Mouse (Mus musculus) large intestine, adult 2 months (tissue): Measurements from ENCODE around the gene Tmem201. TPM values are rescaled to one million over a fixed set of nuclear protein-coding genes. Genes with fewer than 3 reads are reported as not detected.

ENCODE experiments used
- DNase-seq: peaks from one replicate; pipeline ENCODE4 v3.0.0-alpha.2; 2012; ENCODE audit warnings: low read depth, low spot score
- WGBS: fragments of 180-500 bp; shearing (Covaris S2); methylation state at CpG from one replicate; pipeline ENCODE4 v1.1.7; 2018; 5-methylcytosine and 5-hydroxymethylcytosine counted together
- polyA plus RNA-seq: library from polyadenylated mRNA; depleted of rRNA; stranded (reverse); fragments of >200 nt; gene quantifications from 2 replicates; pipeline ENCODE4 v1.2.3, GENCODE M21; 2012; rRNA removed

Tmem201 gene
- polyA plus RNA-seq, 1 experiment, result 15.3 TPM

GRCm38 (mm10) chr4:149691368-149691767 is 46.5 kb downstream of the Tmem201 start:
- no peak for DNase-seq
- 84% methylated on average over 8 of the region's 8 CpGs for WGBS

GRCm38 (mm10) chr4:149690828-149691280 is 47.0 kb downstream of the Tmem201 start:
- 86% methylated on average over 8 of the region's 8 CpGs for WGBS
- no peak for DNase-seq

GRCm38 (mm10) chr4:149689822-149690700 is 47.8 kb downstream of the Tmem201 start:
- WGBS, result 68% methylated on average over 12 of the region's 12 CpGs
- DNase-seq, result no peak

GRCm38 (mm10) chr4:149688861-149689260 is 49.0 kb downstream of the Tmem201 start:
- WGBS, result 81% methylated on average over 14 of the region's 14 CpGs

GRCm38 (mm10) chr4:149684841-149685623 is 52.8 kb downstream of the Tmem201 start:
- DNase-seq, result no peak
- WGBS, result 72% methylated on average over 11 of the region's 11 CpGs

More at GRCm38 (mm10) chr4:149688861-149689260, 49.0 kb downstream of the Tmem201 start:
- DNase-seq, result no peak

GRCm38 (mm10) chr4:149683875-149684274 is 54.0 kb downstream of the Tmem201 start:
- 23% methylated on average over 7 of the region's 7 CpGs for WGBS

GRCm38 (mm10) chr4:149679056-149679770 is 58.6 kb downstream of the Tmem201 start:
- 20% methylated on average over 11 of the region's 11 CpGs for WGBS
- no peak for DNase-seq

More at GRCm38 (mm10) chr4:149683875-149684274, 54.0 kb downstream of the Tmem201 start:
- no peak for DNase-seq

GRCm38 (mm10) chr4:149678006-149678405 is 59.8 kb downstream of the Tmem201 start:
- WGBS, result 77% methylated on average over 1 of the region's 1 CpGs
- no peak for DNase-seq

- WGBS, result 7% methylated on average over 60 of the region's 60 CpGs
- DNase-seq, result no peak
Observed at GRCm38 (mm10) chr4:149675378-149676261, 62.2 kb downstream of the Tmem201 start.

GRCm38 (mm10) chr4:149674814-149675377 is 62.9 kb downstream of the Tmem201 start:
- 29% methylated on average over 8 of the region's 8 CpGs for WGBS
- DNase-seq, result no peak

- 88% methylated on average over 5 of the region's 5 CpGs for WGBS
- DNase-seq, result no peak
Observed at GRCm38 (mm10) chr4:149672747-149673146, 65.1 kb downstream of the Tmem201 start.

- 94% methylated on average over 6 of the region's 6 CpGs for WGBS
Observed at GRCm38 (mm10) chr4:149671175-149671574, 66.7 kb downstream of the Tmem201 start.

GRCm38 (mm10) chr4:149665692-149666090 is 72.2 kb downstream of the Tmem201 start:
- WGBS, result 88% methylated on average over 6 of the region's 6 CpGs
- DNase-seq, result no peak

More at GRCm38 (mm10) chr4:149671175-149671574, 66.7 kb downstream of the Tmem201 start:
- DNase-seq, result no peak

Other genes with a start within 250 kb of the Tmem201 start
- gene Ctnnbip1, start 219.8 kb downstream of the Tmem201 start, polyA plus RNA-seq, result 22.5 and 27.7 TPM in 2 replicates
- gene Clstn1, start 151.6 kb downstream of the Tmem201 start, polyA plus RNA-seq, result 51.5 and 58.3 TPM in 2 replicates
- gene Pik3cd, start 35.5 kb downstream of the Tmem201 start, polyA plus RNA-seq, result 11.4 and 15.1 TPM in 2 replicates
- 5.2 and 5.6 TPM in 2 replicates for gene Slc25a33, start 36.2 kb upstream of the Tmem201 start, polyA plus RNA-seq
- 21.5 and 26.4 TPM in 2 replicates for gene Spsb1, start 217.0 kb upstream of the Tmem201 start, polyA plus RNA-seq